Mouse (Mus musculus) C2C12 (cell line): ENCODE measurements around the gene Twist1. TPM values are rescaled to one million over a fixed set of nuclear protein-coding genes. Genes with fewer than 3 reads are reported as not detected.

Experiments
- H3K27me3 ChIP-seq: one replicate; pipeline ENCODE4 v1.6.1; 2011; ENCODE audit not compliant: control insufficient read depth, insufficient read depth, insufficient read length
- H3K36me3 ChIP-seq: one replicate; pipeline ENCODE4 v1.6.1; 2011; ENCODE audit not compliant: control insufficient read depth, insufficient read depth
- H3K4me3 ChIP-seq: one replicate; pipeline ENCODE4 v1.5.1; 2011; ENCODE audit warnings: mild to moderate bottlenecking, control low read depth; ENCODE audit not compliant: poor library complexity, insufficient read depth, severe bottlenecking
- H3K79me2 ChIP-seq: one replicate; pipeline ENCODE4 v1.6.1; 2011; ENCODE audit not compliant: control insufficient read depth, insufficient read depth
- H3K79me3 ChIP-seq: one replicate; pipeline ENCODE4 v1.6.1; 2011; ENCODE audit warnings: low read depth, control low read depth
- H3ac ChIP-seq: one replicate; pipeline ENCODE3; 2011; ENCODE audit warnings: low read depth; ENCODE audit not compliant: control insufficient read depth, insufficient read length
- CEBPB ChIP-seq: IDR thresholded peaks from one replicate; pipeline ENCODE4 v1.6.1; 2011; ENCODE audit warnings: low read depth, mild to moderate bottlenecking, control low read depth, moderate library complexity
- CTCF ChIP-seq: IDR thresholded peaks from one replicate; pipeline ENCODE4 v1.5.1; 2011; ENCODE audit not compliant: control insufficient read depth, insufficient read depth, insufficient read length
- FOSL1 ChIP-seq: IDR thresholded peaks from one replicate; pipeline ENCODE4 v1.8.0; 2011; ENCODE audit warnings: mild to moderate bottlenecking, low read length; ENCODE audit not compliant: poor library complexity, insufficient read depth, severe bottlenecking
- MAX ChIP-seq: IDR thresholded peaks from one replicate; pipeline ENCODE4 v1.6.1; 2011; ENCODE audit warnings: mild to moderate bottlenecking, control low read depth
- MYOD1 ChIP-seq: IDR thresholded peaks from one replicate; pipeline ENCODE4 v1.6.1; 2011; ENCODE audit warnings: low read depth; ENCODE audit not compliant: control insufficient read depth, insufficient read length
- MYOG ChIP-seq: IDR thresholded peaks from one replicate; pipeline ENCODE4 v1.6.1; 2011; ENCODE audit not compliant: control insufficient read depth, insufficient read length; ENCODE audit errors: extremely low read depth
- USF1 ChIP-seq: IDR thresholded peaks from one replicate; pipeline ENCODE4 v1.6.1; 2011; ENCODE audit warnings: low read depth, mild to moderate bottlenecking, control low read depth, moderate library complexity
- long read RNA-seq, 2 experiments: library from polyadenylated mRNA; unstranded; transcript quantifications; one replicate each; pipeline ENCODE4 v2.0.0; 2019 to 2020
- polyA plus RNA-seq: library from polyadenylated mRNA; unstranded; fragments of >200 nt; fragmentation: generic; extraction: Trizol; gene quantifications from one replicate; pipeline ENCODE4 v1.2.1, GENCODE M21; 2012; ENCODE audit warnings: missing spikeins

Gene Twist1
- 9.3 TPM for polyA plus RNA-seq
- long read RNA-seq, experiment 1, result 0 reads
- long read RNA-seq, experiment 2, result 0 reads

- Histone ChIP-seq H3K4me3 (peak within 1 kb of the TSS; percentile 41), H3ac (peak within 1 kb of the TSS; percentile 92), H3K79me2 (peaks cover 23% of the 10 kb centered on the region), H3K36me3 (no peaks in the 10 kb centered on the region), H3K79me3 (peaks cover 2% of the 10 kb centered on the region), H3K27me3 (no peaks in the 10 kb centered on the region)
- TF ChIP-seq MAX, result no peak
- TF ChIP-seq MYOG, result no peak
- no peak for TF ChIP-seq USF1
- no peak for TF ChIP-seq CEBPB
- no peak for TF ChIP-seq MYOD1
- TF ChIP-seq CTCF, result no peak
- no peak for TF ChIP-seq FOSL1
Measured at GRCm38 (mm10) chr12:33957400-33958240, at the start of gene Twist1. Gene Twist1, plus strand, starts transcription at chr12:33957671.

GRCm38 (mm10) chr12:33926751-33927150 lies 30.7 kb upstream of the Twist1 start:
- Histone ChIP-seq H3K36me3 (no peaks in the 10 kb centered on the region), H3ac (no peak overlapping the region), H3K79me3 (no peaks in the 10 kb centered on the region), H3K4me3 (no peak overlapping the region), H3K79me2 (no peaks in the 10 kb centered on the region), H3K27me3 (peaks cover 17% of the 10 kb centered on the region)
- TF ChIP-seq USF1, result no peak
- TF ChIP-seq FOSL1, result no peak
- TF ChIP-seq CTCF, result no peak
- no peak for TF ChIP-seq MYOD1
- no peak for TF ChIP-seq MAX
- TF ChIP-seq CEBPB, result no peak
- TF ChIP-seq MYOG, result no peak

GRCm38 (mm10) chr12:33927334-33928098 lies 30.0 kb upstream of the Twist1 start:
- Histone ChIP-seq H3K4me3 (no peak overlapping the region), H3K36me3 (no peaks in the 10 kb centered on the region), H3K79me2 (no peaks in the 10 kb centered on the region), H3K27me3 (peaks cover 17% of the 10 kb centered on the region), H3K79me3 (no peaks in the 10 kb centered on the region), H3ac (no peak overlapping the region)
- TF ChIP-seq CTCF, result no peak
- TF ChIP-seq USF1, result no peak
- no peak for TF ChIP-seq FOSL1
- no peak for TF ChIP-seq CEBPB
- TF ChIP-seq MYOD1, result no peak
- TF ChIP-seq MAX, result no peak
- no peak for TF ChIP-seq MYOG

GRCm38 (mm10) chr12:33928331-33929192 lies 28.9 kb upstream of the Twist1 start, which contains the start of gene Ferd3l:
Gene Ferd3l, plus strand, starts transcription at chr12:33928425.
- H3K79me3 ChIP-seq, result no peaks in the 10 kb centered on the region
- H3K36me3 ChIP-seq, result no peaks in the 10 kb centered on the region
- TF ChIP-seq MYOD1, result no peak
- no peak for TF ChIP-seq USF1
- TF ChIP-seq MAX, result no peak
- no peak for TF ChIP-seq FOSL1
- H3ac ChIP-seq, result no peak within 1 kb of the TSS
- no peak within 1 kb of the TSS for H3K4me3 ChIP-seq
- peaks cover 17% of the 10 kb centered on the region for H3K27me3 ChIP-seq
- no peaks in the 10 kb centered on the region for H3K79me2 ChIP-seq

GRCm38 (mm10) chr12:33952843-33953242 lies 4.6 kb upstream of the Twist1 start:
- TF ChIP-seq CTCF (no peak), FOSL1 (no peak), USF1 (no peak), MAX (no peak), MYOD1 (no peak), MYOG (no peak), CEBPB (no peak)
- Histone ChIP-seq H3K27me3 (no peaks in the 10 kb centered on the region), H3ac (no peak overlapping the region), H3K79me2 (no peaks in the 10 kb centered on the region), H3K79me3 (no peaks in the 10 kb centered on the region), H3K36me3 (no peaks in the 10 kb centered on the region), H3K4me3 (no peak overlapping the region)
